Mouse (Mus musculus): ENCODE measurements around the gene Exoc2.

DNA sequence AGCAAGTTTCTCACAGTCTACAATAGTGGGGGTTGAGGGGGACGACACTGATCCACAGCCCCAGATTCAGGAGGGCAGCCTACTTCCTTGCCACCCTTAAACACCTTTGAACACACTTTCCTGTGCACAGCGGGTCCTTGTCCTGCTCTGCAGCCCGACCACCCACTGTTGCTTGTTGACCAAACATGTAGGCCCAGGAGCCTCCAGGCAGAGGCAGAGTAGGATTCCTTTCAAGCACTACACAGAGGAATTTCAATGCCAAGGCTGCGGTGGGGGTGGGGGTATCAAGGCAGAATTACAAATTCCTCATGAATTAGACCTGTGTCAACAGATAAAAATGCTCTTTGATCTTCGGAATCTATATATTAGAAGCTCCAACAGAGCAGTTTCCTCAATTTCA, 82.7 kb downstream of the Exoc2 start:
- TF ChIP-seq HCFC1 (IDR thresholded peaks at IDR 0.05; ENCODE audit: borderline replicate concordance, insufficient read depth, low read length) (no peak), MAFK (IDR thresholded peaks at IDR 0.05; ENCODE audit: insufficient read depth, low read depth, low read length) (no peak), CHD2 (IDR thresholded peaks at IDR 0.05; ENCODE audit: low read depth, low read length) (no peak), ZNF384 (IDR thresholded peaks at IDR 0.05; ENCODE audit: low read depth, low read length) (no peak)

Measured in ES-E14 (cell line).